Mouse (Mus musculus) forebrain, embryonic 16.5 days (tissue): ENCODE measurements around the gene Bad. TPM values are rescaled to one million over a fixed set of nuclear protein-coding genes. Genes with fewer than 3 reads are reported as not detected.
"Not testable (repeated sequence)": the region's sequence is repeated elsewhere in the genome, so short reads cannot be mapped to it uniquely, and the experiment has no call there.

Experiments
- ATAC-seq: fragments of 200-750 bp; cut with Nextera tagmentation; 2 replicates; pipeline ENCODE4 v1.8.0; 2017; ENCODE audit warnings: mild to moderate bottlenecking, moderate library complexity
- H3K27ac ChIP-seq: fragments of 300-500 bp; sonication (generic); 2 replicates; pipeline ENCODE4 v1.5.1; 2014; ENCODE audit warnings: low read length, control low read depth
- H3K27me3 ChIP-seq: fragments of 300-500 bp; sonication (generic); replicated peaks from 2 replicates; pipeline ENCODE4 v1.6.1; 2014; ENCODE audit warnings: low read length; ENCODE audit not compliant: control insufficient read depth, insufficient read depth
- H3K36me3 ChIP-seq: fragments of 300-500 bp; sonication (generic); 2 replicates; pipeline ENCODE4 v1.6.1; 2014; ENCODE audit not compliant: control insufficient read depth, insufficient read depth
- H3K4me1 ChIP-seq: fragments of 300-500 bp; sonication (generic); replicated peaks from 2 replicates; pipeline ENCODE4 v1.6.1; 2014; ENCODE audit warnings: low read length; ENCODE audit not compliant: control insufficient read depth, insufficient read depth
- H3K4me2 ChIP-seq: fragments of 300-500 bp; sonication (generic); 2 replicates; pipeline ENCODE4 v1.6.1; 2014; ENCODE audit warnings: mild to moderate bottlenecking, low read length, control low read depth
- H3K4me3 ChIP-seq: fragments of 300-500 bp; sonication (generic); replicated peaks from 2 replicates; pipeline ENCODE4 v1.5.1; 2014; ENCODE audit warnings: mild to moderate bottlenecking, low read length, control low read depth
- H3K9ac ChIP-seq: fragments of 300-500 bp; sonication (generic); replicated peaks from 2 replicates; pipeline ENCODE4 v1.6.1; 2014; ENCODE audit warnings: low read depth, low read length, control low read depth
- H3K9me3 ChIP-seq: fragments of 300-500 bp; sonication (generic); 2 replicates; pipeline ENCODE4 v1.6.1; 2016; ENCODE audit warnings: low read length; ENCODE audit not compliant: control insufficient read depth
- WGBS: fragments of 180-500 bp; shearing (Covaris S2); extraction: QIAGEN DNeasy Blood & Tissue Kit; methylation state at CpG from one replicate; pipeline ENCODE4 v1.1.7; 2014; 5-methylcytosine and 5-hydroxymethylcytosine counted together
- polyA plus RNA-seq: library from polyadenylated mRNA; unstranded; fragments of >200 nt; fragmentation: Nextera tagmentation; extraction: Ambion mirVana; gene quantifications from 2 replicates; pipeline ENCODE4 v1.2.1, GENCODE M21; 2015

Bad gene
- polyA plus RNA-seq = 87.9 and 88.4 TPM in 2 replicates

DNA sequence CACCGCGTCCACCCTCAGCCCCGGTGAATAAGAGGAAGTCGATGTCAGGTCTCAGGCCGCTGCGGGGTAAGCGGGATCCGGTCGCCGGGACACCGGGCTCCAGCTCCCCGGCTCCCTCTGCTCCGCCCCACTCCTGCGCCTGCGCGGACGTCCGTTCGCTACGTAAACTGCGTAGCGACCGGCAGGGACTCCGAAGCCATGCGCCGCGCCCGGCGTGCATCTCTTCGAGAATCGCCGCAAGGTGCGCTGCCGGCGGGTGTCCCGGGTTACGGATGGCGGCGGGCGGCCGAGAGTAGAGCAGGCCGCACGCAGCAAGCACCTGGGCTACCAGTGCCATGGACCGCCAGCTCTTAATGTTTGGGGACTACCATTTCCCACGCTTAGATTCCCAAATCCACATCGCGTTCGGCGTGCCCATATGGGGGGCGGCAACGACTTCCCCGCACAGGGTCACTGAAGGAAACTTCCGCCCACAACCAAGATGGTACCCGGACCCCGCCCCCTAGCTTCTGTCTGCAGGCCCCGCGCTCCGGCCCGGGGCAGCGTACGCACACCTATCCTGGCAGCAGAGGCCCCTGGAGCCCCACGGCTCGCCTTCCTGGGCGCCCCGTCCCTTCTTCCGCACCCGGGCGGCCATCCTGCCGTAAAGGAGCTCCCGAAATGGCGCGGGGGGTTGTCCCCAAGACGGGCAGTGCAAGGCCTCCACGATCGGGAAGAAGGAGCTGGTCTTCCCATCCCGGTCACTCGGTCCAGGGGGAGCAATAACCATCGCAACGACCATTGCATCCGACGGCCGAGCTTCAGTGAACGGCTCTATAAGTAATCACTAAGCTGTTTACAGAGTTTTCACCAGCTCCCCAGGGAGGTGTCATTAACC, at the start of gene Bad:
Gene Bad, plus strand, starts transcription at position 490 of the 877 bp plus-strand sequence.
- Histone ChIP-seq H3K9me3 (no peaks in the 10 kb centered on the region), H3K4me3 (peak within 1 kb of the TSS; percentile 98), H3K4me1 (peaks cover 34% of the 10 kb centered on the region), H3K9ac (peak within 1 kb of the TSS; percentile 99), H3K4me2 (peak within 1 kb of the TSS; percentile 99), H3K36me3 (peaks cover 2% of the 10 kb centered on the region; the same call in 1 of the 2 replicates), H3K27me3 (no peaks in the 10 kb centered on the region), H3K27ac (peak within 1 kb of the TSS; percentile 97)
- under 1% methylated on average over 83 of the region's 83 CpGs for WGBS
- peak; percentile 84 for ATAC-seq

DNA sequence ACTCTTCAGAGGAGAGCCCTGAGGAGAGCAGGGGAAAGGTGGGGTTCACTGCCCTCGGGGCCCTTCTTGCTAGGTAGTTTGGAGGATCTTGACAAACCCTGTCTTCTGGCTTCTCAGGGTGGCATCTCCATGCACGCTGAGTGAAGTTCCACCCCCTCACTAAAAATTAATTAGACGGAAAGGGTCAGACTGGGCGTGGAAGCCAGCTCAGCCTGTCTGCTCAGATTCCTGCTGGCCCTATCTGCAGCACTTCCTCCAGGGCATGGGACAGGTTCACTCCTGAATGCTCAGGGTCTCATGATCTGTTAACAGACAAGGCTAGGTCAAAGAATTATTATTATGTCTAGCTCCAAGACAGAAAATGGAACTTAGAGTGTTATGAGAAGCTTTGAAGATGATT, 49.1 kb upstream of the Bad start:
- H3K4me1 ChIP-seq = no peaks in the 10 kb centered on the region
- no peak overlapping the region for H3K9ac ChIP-seq
- H3K36me3 ChIP-seq = no peaks in the 10 kb centered on the region
- WGBS = 79% methylated on average over 4 of the region's 4 CpGs
- no peak overlapping the region for H3K4me3 ChIP-seq
- H3K4me2 ChIP-seq = no peak overlapping the region
- no peak overlapping the region for H3K27ac ChIP-seq
- 0 out of 2 replicates have a peak, but pooled peaks cover 2% of the 10 kb centered on the region for H3K27me3 ChIP-seq
- ATAC-seq = no peak
- H3K9me3 ChIP-seq = no peaks in the 10 kb centered on the region

DNA sequence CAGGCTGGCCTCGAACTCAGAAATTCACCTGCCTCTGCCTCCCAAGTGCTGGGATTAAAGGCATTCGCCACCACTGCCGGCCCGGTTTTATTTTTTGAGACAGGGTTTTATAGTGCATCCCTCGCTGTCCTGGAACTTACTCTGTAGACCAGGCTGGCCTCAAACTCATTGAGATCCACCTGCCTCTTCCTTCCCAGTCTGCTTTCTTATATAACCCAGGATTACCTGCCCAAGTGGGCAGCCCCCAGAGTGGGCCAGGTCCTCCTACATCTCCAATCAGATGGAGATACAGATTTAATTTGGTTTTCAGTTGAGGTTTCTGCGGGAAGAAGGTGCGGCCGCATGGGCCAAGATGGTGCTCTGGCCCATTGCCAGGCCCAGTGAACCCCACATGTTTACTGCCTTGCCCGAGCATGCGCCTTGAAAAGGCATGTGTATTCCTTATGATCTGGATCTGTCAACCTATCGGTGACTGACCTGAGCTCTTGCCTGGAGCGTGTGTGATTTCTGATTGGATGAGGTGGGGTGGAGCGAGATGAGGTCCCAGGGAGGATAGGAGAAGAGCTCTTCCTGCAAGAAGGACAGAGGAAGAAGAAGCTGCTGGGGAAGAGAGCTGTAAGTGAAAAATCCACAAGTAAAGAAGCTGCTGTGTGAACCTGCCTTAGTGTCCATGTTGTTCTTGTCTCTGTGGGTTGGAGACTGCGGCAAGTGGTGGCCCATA, 47.8 kb upstream of the Bad start:
- ATAC-seq = no peak
- Histone ChIP-seq H3K9ac (no peak overlapping the region), H3K4me1 (no peaks in the 10 kb centered on the region), H3K27ac (no peak overlapping the region), H3K4me3 (no peak overlapping the region), H3K4me2 (no peak overlapping the region), H3K9me3 (no peaks in the 10 kb centered on the region), H3K27me3 (0 out of 2 replicates have a peak, but pooled peaks cover 2% of the 10 kb centered on the region), H3K36me3 (no peaks in the 10 kb centered on the region)
- 91% methylated on average over 14 of the region's 14 CpGs for WGBS

DNA sequence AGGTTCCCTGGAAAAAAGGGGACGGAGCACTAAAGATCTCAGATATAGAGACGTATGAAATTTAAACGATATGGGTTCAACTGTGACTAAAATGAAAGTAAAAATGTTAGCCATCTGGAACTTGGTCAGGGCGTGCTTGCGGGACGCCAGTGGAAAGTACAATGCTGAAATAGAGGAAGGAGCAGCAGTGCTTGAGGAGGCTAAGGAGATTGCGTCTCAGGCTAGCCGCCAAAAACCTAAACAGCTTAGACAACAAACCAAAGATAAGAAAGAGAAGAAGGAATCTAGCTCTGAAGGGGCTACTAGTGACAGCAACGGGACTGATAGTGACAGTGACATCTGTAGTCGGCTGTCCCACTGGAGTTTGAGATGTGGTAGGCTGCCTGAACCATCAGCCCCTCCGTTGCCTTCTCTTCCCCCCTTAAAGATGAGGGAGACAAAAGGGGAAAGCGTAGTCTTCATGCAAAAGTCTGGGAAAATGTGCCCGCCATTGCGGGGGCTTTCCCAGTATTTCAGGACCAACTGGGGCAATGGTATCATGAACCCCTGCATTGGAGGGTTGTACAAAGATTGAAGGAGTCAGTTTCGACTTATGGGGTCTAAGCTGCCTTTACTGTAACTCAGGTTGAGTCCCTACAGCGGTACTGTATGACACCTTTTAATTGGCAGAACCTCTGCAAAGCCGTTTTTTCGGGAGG, 45.9 kb upstream of the Bad start:
- H3K4me3 ChIP-seq, H3K4me1 ChIP-seq, H3K36me3 ChIP-seq, ATAC-seq, H3K9me3 ChIP-seq, H3K4me2 ChIP-seq, H3K9ac ChIP-seq, H3K27ac ChIP-seq, H3K27me3 ChIP-seq: not testable (repeated sequence)
- 89% methylated on average over 18 of the region's 18 CpGs for WGBS

DNA sequence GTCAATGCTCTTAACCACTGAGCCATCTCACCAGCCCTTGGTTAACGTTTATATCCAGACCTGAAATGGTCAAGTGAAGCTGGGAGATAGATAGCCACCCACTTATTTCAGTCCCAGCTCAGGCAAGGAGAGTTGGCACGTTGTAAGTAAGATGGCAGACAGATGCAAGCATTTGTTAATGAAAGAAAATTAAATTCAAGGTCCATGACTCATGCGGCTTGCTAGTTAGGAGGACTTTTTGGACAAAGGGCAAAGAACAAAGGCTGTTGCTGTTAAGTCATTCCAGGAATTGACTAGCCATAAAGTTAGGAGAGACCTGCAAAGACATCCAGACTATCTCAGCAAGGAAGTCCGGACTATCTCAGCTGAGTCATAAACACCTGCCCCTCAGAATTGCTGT, 42.0 kb upstream of the Bad start:
- ATAC-seq = no peak
- no peaks in the 10 kb centered on the region for H3K9me3 ChIP-seq
- no peaks in the 10 kb centered on the region for H3K27me3 ChIP-seq
- no peak overlapping the region for H3K9ac ChIP-seq
- H3K4me3 ChIP-seq = no peak overlapping the region
- WGBS = 83% methylated on average over 4 of the region's 4 CpGs
- H3K4me2 ChIP-seq = no peak overlapping the region
- H3K4me1 ChIP-seq = no peaks in the 10 kb centered on the region
- no peak overlapping the region for H3K27ac ChIP-seq
- no peaks in the 10 kb centered on the region for H3K36me3 ChIP-seq

DNA sequence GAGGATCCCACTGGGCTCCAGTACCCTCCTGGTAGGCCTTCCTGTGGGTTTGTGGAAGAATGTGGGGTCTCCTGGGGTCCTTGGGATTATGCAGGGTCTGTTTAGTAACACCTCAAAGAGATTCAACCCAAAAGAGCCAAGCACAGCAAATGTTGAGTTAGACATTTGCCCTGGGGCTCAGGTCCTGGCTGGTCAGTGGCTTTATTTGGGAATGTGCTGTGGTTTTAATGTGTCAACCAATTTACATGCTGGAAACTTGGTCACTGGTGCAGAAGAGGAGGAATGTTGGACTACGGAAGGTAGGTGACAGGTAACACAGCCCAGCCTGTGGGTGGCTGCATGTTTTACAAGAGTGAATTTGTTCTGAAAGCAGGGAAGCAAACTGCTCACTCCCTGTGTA, 38.6 kb upstream of the Bad start:
- Histone ChIP-seq H3K27ac (no peak overlapping the region), H3K9me3 (no peaks in the 10 kb centered on the region), H3K36me3 (no peaks in the 10 kb centered on the region), H3K4me1 (peaks cover 6% of the 10 kb centered on the region), H3K4me2 (no peak overlapping the region), H3K27me3 (no peaks in the 10 kb centered on the region), H3K4me3 (no peak overlapping the region), H3K9ac (no peak overlapping the region)
- no peak for ATAC-seq
- 91% methylated on average over 1 of the region's 1 CpGs for WGBS

DNA sequence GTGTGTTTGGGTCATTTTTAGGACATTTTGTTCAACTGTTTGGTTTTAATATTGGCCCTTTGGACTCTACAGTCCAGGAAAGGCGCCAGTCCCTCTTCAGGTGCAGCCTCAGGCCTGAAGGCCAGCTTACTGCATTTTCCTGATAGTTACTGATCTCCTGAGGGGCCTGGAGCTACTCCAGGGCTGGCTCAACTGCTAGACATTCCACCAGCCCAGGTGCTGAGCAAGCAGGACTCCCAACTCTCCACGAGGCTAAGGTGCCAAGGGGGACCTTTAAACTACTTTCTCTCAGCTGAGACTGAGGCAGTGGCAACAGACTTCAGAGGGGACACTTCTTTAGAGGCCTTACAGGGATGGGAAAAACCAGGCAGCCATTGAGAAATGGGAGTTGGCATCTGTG, 36.8 kb upstream of the Bad start:
- no peak overlapping the region for H3K27ac ChIP-seq
- peaks cover 18% of the 10 kb centered on the region for H3K4me1 ChIP-seq
- no peaks in the 10 kb centered on the region for H3K9me3 ChIP-seq
- no peaks in the 10 kb centered on the region for H3K27me3 ChIP-seq
- H3K9ac ChIP-seq = no peak overlapping the region
- no peak overlapping the region for H3K4me2 ChIP-seq
- no peak overlapping the region for H3K4me3 ChIP-seq
- H3K36me3 ChIP-seq = no peaks in the 10 kb centered on the region
- WGBS = 80% methylated on average over 2 of the region's 2 CpGs
- no peak for ATAC-seq

DNA sequence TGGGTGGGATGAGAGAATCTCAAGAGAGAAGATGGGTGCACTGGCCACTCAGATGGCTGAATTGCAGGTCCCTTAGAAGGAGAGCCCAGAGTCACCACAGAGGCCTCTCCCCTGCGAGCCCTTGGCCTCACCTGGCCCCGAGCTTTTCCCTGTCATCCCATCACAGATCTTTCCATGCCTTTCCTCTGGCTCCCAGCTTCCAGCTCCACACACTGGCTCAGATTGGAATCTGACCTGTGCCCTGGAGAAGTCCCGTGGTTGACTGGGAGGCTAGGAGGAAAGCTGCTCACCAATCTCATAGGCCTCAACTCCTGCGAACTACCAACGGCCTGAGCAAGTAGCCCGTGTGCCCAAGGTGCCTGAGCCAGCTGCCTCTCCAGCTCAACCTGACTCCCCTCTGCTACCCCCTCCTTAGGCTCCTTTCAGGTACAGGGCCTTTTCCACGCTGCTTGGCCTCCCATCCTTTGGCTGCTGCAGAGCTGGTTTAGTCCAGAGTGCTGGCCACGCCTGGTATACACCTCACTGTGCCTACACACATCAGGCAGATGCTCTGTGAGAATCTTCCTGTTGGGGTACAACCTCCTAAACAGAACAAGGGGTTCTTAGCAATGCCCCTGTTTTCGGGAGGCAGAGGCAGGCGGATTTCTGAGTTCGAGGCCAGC, 36.0 kb upstream of the Bad start:
- WGBS = 93% methylated on average over 11 of the region's 11 CpGs
- no peak overlapping the region for H3K27ac ChIP-seq
- H3K36me3 ChIP-seq = no peaks in the 10 kb centered on the region
- peaks cover 20% of the 10 kb centered on the region for H3K4me1 ChIP-seq
- no peak overlapping the region for H3K4me2 ChIP-seq
- ATAC-seq = no peak
- H3K9me3 ChIP-seq = no peaks in the 10 kb centered on the region
- no peak overlapping the region for H3K9ac ChIP-seq
- H3K27me3 ChIP-seq = no peaks in the 10 kb centered on the region
- H3K4me3 ChIP-seq = no peak overlapping the region

DNA sequence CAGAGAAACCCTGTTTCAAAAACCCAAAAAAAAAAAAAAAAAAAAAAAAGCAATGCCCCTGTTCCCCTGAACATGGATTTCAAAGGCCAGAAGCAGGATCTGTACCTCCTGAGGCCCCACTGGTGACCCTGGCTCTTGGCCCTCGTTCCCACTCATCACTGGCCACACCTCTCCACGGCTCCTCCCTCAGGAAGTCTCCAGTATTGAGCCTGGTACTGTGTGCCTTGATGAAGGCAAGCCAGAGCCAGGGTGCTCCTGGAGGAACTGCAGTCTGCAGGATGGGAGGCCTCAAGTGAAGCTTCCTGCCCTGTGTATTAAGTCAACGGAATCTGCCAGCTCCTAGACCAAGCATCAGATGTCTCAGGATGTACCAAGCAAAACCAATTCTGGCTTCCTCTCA, 35.5 kb upstream of the Bad start:
- WGBS = 96% methylated on average over 3 of the region's 3 CpGs
- Histone ChIP-seq H3K4me1 (peaks cover 24% of the 10 kb centered on the region), H3K9me3 (no peaks in the 10 kb centered on the region), H3K4me3 (no peak overlapping the region), H3K27me3 (no peaks in the 10 kb centered on the region), H3K36me3 (no peaks in the 10 kb centered on the region), H3K4me2 (no peak overlapping the region), H3K9ac (no peak overlapping the region), H3K27ac (no peak overlapping the region)
- ATAC-seq = no peak
